Mouse (Mus musculus) G1E (cell line): ENCODE results near the gene Polr2a. TPM values are rescaled to one million over a fixed set of nuclear protein-coding genes. Genes with fewer than 3 reads are reported as not detected.
"Not testable (repeated sequence)": the region's sequence is repeated elsewhere in the genome, so short reads cannot be mapped to it uniquely, and the experiment has no call there.

Experiments
- ATAC-seq: 2 replicates; pipeline ENCODE4 v1.8.0; 2016; ENCODE audit warnings: mild to moderate bottlenecking; ENCODE audit not compliant: insufficient number of reproducible peaks, poor library complexity, low FRiP score, severe bottlenecking; ENCODE audit errors: extremely low read depth
- DNase-seq: peaks from one replicate; pipeline ENCODE4 v3.0.0; 2012; ENCODE audit warnings: low spot score
- H3K27me3 ChIP-seq: 2 replicates; pipeline ENCODE4 v1.6.1; 2012; ENCODE audit warnings: mild to moderate bottlenecking, low read length, inconsistent platforms; ENCODE audit not compliant: insufficient read depth
- H3K36me3 ChIP-seq: replicated peaks from 2 replicates; pipeline ENCODE3; 2012; ENCODE audit warnings: mild to moderate bottlenecking, inconsistent platforms
- H3K4me1 ChIP-seq: 2 replicates; pipeline ENCODE4 v1.6.1; 2012; ENCODE audit warnings: low read depth, low read length, inconsistent platforms, mixed read lengths; ENCODE audit not compliant: insufficient read depth
- H3K4me3 ChIP-seq: 2 replicates; pipeline ENCODE4 v1.5.1; 2012; ENCODE audit warnings: low read depth, mild to moderate bottlenecking, inconsistent platforms, low read length, moderate library complexity, mixed read lengths
- H3K9me3 ChIP-seq: replicated peaks from 2 replicates; pipeline ENCODE4 v1.6.1; 2012; ENCODE audit warnings: inconsistent platforms
- CTCF ChIP-seq: IDR thresholded peaks from 2 replicates; pipeline ENCODE4 v1.5.1; 2012; ENCODE audit warnings: low read depth, low read length, inconsistent platforms, mixed read lengths
- GATA1 ChIP-seq: IDR thresholded peaks from 2 replicates; pipeline ENCODE4 v1.6.1; 2012; ENCODE audit warnings: borderline replicate concordance, low read length, inconsistent platforms, mixed read lengths
- GATA2 ChIP-seq: IDR thresholded peaks from 2 replicates; pipeline ENCODE4 v1.6.1; 2012; ENCODE audit warnings: low read depth, low read length, inconsistent platforms, borderline replicate concordance
- POLR2AphosphoS5 ChIP-seq: IDR thresholded peaks from 2 replicates; pipeline ENCODE4 v1.6.1; 2012; ENCODE audit warnings: low read depth, low read length, inconsistent platforms; ENCODE audit not compliant: insufficient replicate concordance
- TAL1 ChIP-seq: conservative IDR thresholded peaks from 2 replicates; pipeline ENCODE4 v1.6.1; 2012; ENCODE audit warnings: low read depth, low read length, inconsistent platforms, mixed read lengths
- polyA plus RNA-seq: library from polyadenylated mRNA; stranded (reverse); fragments of >175 nt; gene quantifications from 2 replicates; pipeline ENCODE4 v1.2.3, GENCODE M21; 2012
- total RNA-seq, 2 experiments: library from RNA; stranded (forward) in 1 of 2; stranded (reverse) in 1 of 2; fragments of 200-1000 nt in 1 of 2; fragments of >200 nt in 1 of 2; fragmentation: Nextera tagmentation in 1 of 2; gene quantifications; 2 replicates each; pipeline ENCODE4 v1.2.3; 2014 to 2017

The Polr2a gene
- total and polyA plus RNA-seq, 3 experiments: 26.2 to 192 (median 116) TPM

GRCm38 (mm10) chr11:69708614-69709265, 49.7 kb downstream of the Polr2a start:
- TF ChIP-seq TAL1 (no peak), GATA1 (no peak), CTCF (no peak), POLR2AphosphoS5 (no peak), GATA2 (no peak)
- no peaks in the 10 kb centered on the region for H3K9me3 ChIP-seq
- no peaks in the 10 kb centered on the region for H3K36me3 ChIP-seq
- H3K4me3 ChIP-seq: no peak overlapping the region
- peaks cover 26% of the 10 kb centered on the region for H3K27me3 ChIP-seq
- DNase-seq (no peak), ATAC-seq (no peak)
- peaks cover 6% of the 10 kb centered on the region; the same call in 1 of the 2 replicates for H3K4me1 ChIP-seq

GRCm38 (mm10) chr11:69707873-69708381, 50.5 kb downstream of the Polr2a start:
- Histone ChIP-seq H3K4me3 (no peak overlapping the region), H3K4me1 (peaks cover 6% of the 10 kb centered on the region; the same call in 1 of the 2 replicates), H3K36me3 (no peaks in the 10 kb centered on the region), H3K27me3 (peaks cover 26% of the 10 kb centered on the region), H3K9me3 (no peaks in the 10 kb centered on the region)
- no peak for TF ChIP-seq POLR2AphosphoS5
- no peak for TF ChIP-seq TAL1
- TF ChIP-seq GATA1: no peak
- no peak for TF ChIP-seq CTCF
- TF ChIP-seq GATA2: no peak
- ATAC-seq: no peak
- no peak for DNase-seq

GRCm38 (mm10) chr11:69707480-69707847, 51.0 kb downstream of the Polr2a start:
- Histone ChIP-seq H3K9me3 (no peaks in the 10 kb centered on the region), H3K27me3 (peaks cover 27% of the 10 kb centered on the region), H3K4me1 (peaks cover 6% of the 10 kb centered on the region; the same call in 1 of the 2 replicates), H3K36me3 (no peaks in the 10 kb centered on the region), H3K4me3 (no peak overlapping the region)
- ATAC-seq: no peak
- no peak for TF ChIP-seq TAL1
- no peak for TF ChIP-seq GATA2
- no peak for TF ChIP-seq GATA1
- TF ChIP-seq POLR2AphosphoS5: no peak
- TF ChIP-seq CTCF: no peak
- no peak for DNase-seq

- H3K27me3 ChIP-seq: peaks cover 30% of the 10 kb centered on the region
- H3K9me3 ChIP-seq: no peaks in the 10 kb centered on the region
- no peak for ATAC-seq
- H3K4me3 ChIP-seq: no peak overlapping the region
- TF ChIP-seq TAL1 (no peak), CTCF (no peak), POLR2AphosphoS5 (no peak), GATA2 (no peak), GATA1 (no peak)
- DNase-seq: no peak
- peaks cover 6% of the 10 kb centered on the region; the same call in 1 of the 2 replicates for H3K4me1 ChIP-seq
- no peaks in the 10 kb centered on the region for H3K36me3 ChIP-seq
Observed at GRCm38 (mm10) chr11:69706775-69707479, 51.5 kb downstream of the Polr2a start.

- TF ChIP-seq CTCF (no peak), GATA2 (no peak), POLR2AphosphoS5 (no peak), TAL1 (no peak), GATA1 (no peak)
- H3K27me3 ChIP-seq: peaks cover 43% of the 10 kb centered on the region
- no peak overlapping the region for H3K4me3 ChIP-seq
- ATAC-seq: no peak
- no peaks in the 10 kb centered on the region for H3K36me3 ChIP-seq
- H3K9me3 ChIP-seq: no peaks in the 10 kb centered on the region
- H3K4me1 ChIP-seq: peaks cover 7% of the 10 kb centered on the region
- no peak for DNase-seq
Observed at GRCm38 (mm10) chr11:69704613-69705010, 53.8 kb downstream of the Polr2a start.

GRCm38 (mm10) chr11:69703814-69704612, 54.4 kb downstream of the Polr2a start:
- TF ChIP-seq CTCF: no peak
- H3K36me3 ChIP-seq: no peaks in the 10 kb centered on the region
- DNase-seq (no peak), ATAC-seq (no peak)
- H3K27me3 ChIP-seq: peaks cover 38% of the 10 kb centered on the region
- H3K4me3 ChIP-seq: no peak overlapping the region
- H3K9me3 ChIP-seq: no peaks in the 10 kb centered on the region
- H3K4me1 ChIP-seq: peaks cover 3% of the 10 kb centered on the region; the same call in 1 of the 2 replicates

GRCm38 (mm10) chr11:69703381-69703780, 55.1 kb downstream of the Polr2a start:
- peaks cover 41% of the 10 kb centered on the region for H3K27me3 ChIP-seq
- H3K4me3 ChIP-seq, H3K9me3 ChIP-seq, DNase-seq, H3K36me3 ChIP-seq, H3K4me1 ChIP-seq, ATAC-seq: not testable (repeated sequence)

- ATAC-seq, H3K9me3 ChIP-seq, H3K36me3 ChIP-seq, H3K4me1 ChIP-seq, DNase-seq, H3K4me3 ChIP-seq: not testable (repeated sequence)
- H3K27me3 ChIP-seq: peaks cover 41% of the 10 kb centered on the region
Observed at GRCm38 (mm10) chr11:69702886-69703285, 55.6 kb downstream of the Polr2a start.
